Mouse (Mus musculus): ENCODE measurements around the gene Ptprd. TPM values are rescaled to one million over a fixed set of nuclear protein-coding genes. Genes with fewer than 3 reads are reported as not detected.

Ptprd gene
- polyA plus RNA-seq, 1 experiment from 2014 or later = 37.2 TPM

DNA sequence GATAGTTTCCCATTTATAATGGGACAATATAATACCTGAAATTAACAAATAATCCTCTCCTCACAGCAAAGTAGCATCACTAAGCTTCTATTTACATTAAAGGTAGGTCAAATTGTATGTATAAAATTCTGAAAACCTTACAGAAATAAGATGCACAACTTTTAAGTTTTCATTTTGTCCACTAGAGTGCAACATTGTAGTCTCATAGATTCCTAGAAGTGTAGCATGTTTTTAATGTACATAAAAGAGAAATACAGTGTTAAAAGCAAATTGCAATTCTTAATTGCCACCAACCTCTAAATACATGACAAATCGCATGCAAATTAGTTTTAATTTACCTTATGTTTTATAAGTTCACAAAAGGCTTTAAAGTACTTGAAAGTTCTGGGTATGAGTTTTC, 556.1 kb downstream of the Ptprd start:
- Histone ChIP-seq H3K4me1 (no peaks in the 10 kb centered on the region), H3K27me3 (no peaks in the 10 kb centered on the region), H3K4me3 (no peak overlapping the region), H3K4me2 (no peak overlapping the region), H3K36me3 (no peaks in the 10 kb centered on the region), H3K9me3 (no peaks in the 10 kb centered on the region), H3K27ac (no peak overlapping the region), H3K9ac (no peak overlapping the region)
- no peak for ATAC-seq (ENCODE audit: insufficient number of reproducible peaks, insufficient read depth, low FRiP score, low TSS enrichment, low read depth)
- 61% methylated on average over 1 of the region's 1 CpGs for WGBS

DNA sequence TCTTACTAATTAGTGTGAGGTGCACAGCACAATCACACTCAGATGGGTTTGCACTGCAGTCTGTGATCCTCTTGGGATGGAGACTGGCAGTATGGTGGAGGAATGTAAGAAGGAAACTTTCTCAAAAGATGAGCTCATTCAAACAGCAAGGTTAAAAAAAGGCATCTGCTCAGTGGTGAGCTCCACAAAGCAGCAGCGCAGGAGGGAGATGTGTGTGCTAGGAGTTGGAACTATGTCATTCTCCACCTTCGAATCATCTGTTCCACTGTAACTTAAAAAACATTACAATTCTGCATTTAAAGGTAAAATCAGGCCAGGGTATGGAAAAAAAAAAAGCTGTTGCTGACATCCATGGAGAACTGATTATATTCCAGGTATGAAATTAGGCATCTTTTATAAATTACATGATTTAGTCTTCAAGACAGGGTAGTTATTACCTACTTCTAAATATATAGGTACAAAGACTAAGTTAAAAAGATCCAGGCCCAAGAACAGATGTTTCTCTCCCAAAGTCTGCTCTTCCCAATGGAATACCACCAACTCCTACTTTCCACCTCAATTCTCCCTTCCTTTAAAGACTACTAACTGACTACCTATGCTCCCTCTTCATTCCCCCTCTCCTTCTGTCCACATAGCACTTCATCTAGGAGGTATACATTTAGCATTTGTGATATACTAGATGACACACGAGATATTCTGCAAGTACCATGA, 562.0 kb downstream of the Ptprd start:
- Histone ChIP-seq H3K4me1 (no peaks in the 10 kb centered on the region), H3K36me3 (no peaks in the 10 kb centered on the region), H3K4me3 (no peak overlapping the region), H3K9me3 (no peaks in the 10 kb centered on the region), H3K27ac (no peak overlapping the region), H3K27me3 (no peaks in the 10 kb centered on the region), H3K4me2 (no peak overlapping the region), H3K9ac (no peak overlapping the region)
- ATAC-seq (ENCODE audit: insufficient number of reproducible peaks, insufficient read depth, low FRiP score, low TSS enrichment, low read depth) = no peak
- whole genome bisulfite sequencing = 74% methylated on average over 3 of the region's 3 CpGs

DNA sequence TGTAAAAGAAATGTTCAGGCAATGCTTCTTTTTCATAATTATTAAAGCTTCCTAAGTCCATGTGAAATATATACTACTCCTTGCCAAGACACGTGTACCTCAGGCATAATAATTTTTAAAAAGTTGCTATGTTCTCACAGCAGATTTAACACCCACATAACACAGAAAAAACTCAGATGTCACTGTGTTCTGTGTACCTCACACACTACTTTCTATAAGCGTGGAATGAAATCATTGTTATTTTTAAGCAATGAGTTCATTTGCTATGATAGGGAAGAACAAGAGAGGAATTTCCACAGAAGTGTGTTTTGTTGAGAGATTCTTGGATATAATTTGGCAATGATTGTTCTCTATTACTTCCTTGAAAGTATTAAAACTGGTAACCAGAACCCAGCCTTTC, 562.9 kb downstream of the Ptprd start:
- H3K27ac ChIP-seq = no peak overlapping the region
- WGBS = 81% methylated on average over 2 of the region's 2 CpGs
- H3K36me3 ChIP-seq = no peaks in the 10 kb centered on the region
- H3K4me1 ChIP-seq = no peaks in the 10 kb centered on the region
- no peak for ATAC-seq (ENCODE audit: insufficient number of reproducible peaks, insufficient read depth, low FRiP score, low TSS enrichment, low read depth)
- H3K4me3 ChIP-seq = no peak overlapping the region
- H3K4me2 ChIP-seq = no peak overlapping the region
- H3K9me3 ChIP-seq = no peaks in the 10 kb centered on the region
- H3K27me3 ChIP-seq = no peaks in the 10 kb centered on the region
- H3K9ac ChIP-seq = no peak overlapping the region

DNA sequence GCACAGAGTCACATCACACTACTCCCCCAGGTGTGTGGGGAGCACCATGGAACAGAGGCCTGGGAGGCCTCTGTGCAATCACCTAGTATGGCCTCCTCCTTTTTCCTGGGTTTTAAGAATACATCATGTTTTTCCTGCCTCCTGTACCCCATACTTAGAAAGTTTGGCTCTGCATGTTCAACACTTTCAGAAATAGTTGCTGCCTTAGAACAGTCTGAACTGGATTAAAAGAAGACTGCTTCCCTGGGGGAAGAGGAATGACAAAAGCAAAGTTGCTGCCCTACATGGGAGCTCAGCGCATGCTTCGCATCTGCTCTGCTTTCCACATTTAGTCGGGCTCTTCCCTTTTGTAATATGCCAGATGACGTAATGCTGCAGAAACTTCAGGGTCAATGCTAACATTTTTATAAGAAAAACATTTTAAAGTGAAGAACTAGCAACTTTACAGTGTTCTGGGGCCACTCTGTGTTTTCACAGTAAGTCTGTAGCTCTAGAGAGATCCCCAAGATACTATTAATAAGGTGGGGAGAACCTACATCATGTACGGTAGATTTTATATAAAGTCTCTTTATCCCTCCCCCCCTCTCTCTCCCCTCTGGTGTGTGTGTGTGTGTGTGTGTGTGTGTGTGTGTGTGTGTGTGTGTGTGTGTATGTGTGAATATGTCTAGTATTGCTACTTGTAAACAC, 564.2 kb downstream of the Ptprd start:
- no peaks in the 10 kb centered on the region for H3K27me3 ChIP-seq
- no peak for ATAC-seq (ENCODE audit: insufficient number of reproducible peaks, insufficient read depth, low FRiP score, low TSS enrichment, low read depth)
- WGBS = 56% methylated on average over 5 of the region's 5 CpGs
- peak overlapping the region; percentile 4; the same call in 1 of the 2 replicates for H3K27ac ChIP-seq
- H3K36me3 ChIP-seq = no peaks in the 10 kb centered on the region
- H3K4me1 ChIP-seq = no peaks in the 10 kb centered on the region
- H3K4me3 ChIP-seq = no peak overlapping the region
- H3K9ac ChIP-seq = no peak overlapping the region
- no peak overlapping the region for H3K4me2 ChIP-seq
- no peaks in the 10 kb centered on the region for H3K9me3 ChIP-seq

DNA sequence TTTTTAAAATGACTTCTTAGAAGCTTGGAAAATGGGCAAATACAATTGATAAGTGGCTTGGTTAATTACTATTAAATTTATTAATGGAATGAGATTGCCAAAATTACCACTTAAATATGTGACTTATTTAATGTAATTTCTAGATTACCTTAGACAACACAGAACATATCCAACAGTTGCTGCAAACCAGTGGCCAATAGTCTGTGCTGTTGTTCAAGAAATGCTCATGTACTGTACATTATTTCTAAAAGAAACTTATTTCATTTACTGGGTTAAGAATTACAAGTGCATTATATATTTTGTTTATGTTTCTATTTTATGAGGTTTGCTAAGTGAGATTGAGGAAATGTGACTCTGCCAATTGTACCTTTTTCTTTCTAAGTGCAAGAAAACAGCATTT, 567.3 kb downstream of the Ptprd start:
- no peaks in the 10 kb centered on the region for H3K9me3 ChIP-seq
- ATAC-seq (ENCODE audit: insufficient number of reproducible peaks, insufficient read depth, low FRiP score, low TSS enrichment, low read depth) = no peak

DNA sequence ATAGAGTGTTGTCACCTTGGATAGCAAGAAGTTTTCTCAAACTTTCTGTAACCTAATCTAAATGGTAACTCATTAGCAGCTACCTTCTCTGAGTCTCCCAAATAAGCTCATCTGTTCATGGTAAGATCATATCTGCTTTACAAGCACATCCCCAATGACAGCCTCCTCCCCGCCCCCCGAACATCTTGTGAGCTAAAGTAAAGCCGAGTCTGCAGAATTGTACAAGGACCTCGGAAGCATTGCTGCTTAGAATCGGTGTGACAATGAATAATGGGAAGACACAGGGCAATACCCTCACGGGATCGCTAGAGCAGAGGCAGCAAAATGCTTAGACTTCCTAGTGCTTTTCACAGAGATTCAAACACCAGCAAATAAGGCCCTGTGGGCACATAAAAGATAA, 571.7 kb downstream of the Ptprd start:
- Histone ChIP-seq H3K4me2 (no peak overlapping the region), H3K9me3 (no peaks in the 10 kb centered on the region), H3K4me3 (no peak overlapping the region), H3K27me3 (no peaks in the 10 kb centered on the region), H3K9ac (no peak overlapping the region), H3K36me3 (no peaks in the 10 kb centered on the region), H3K27ac (no peak overlapping the region), H3K4me1 (no peaks in the 10 kb centered on the region)
- 70% methylated on average over 7 of the region's 7 CpGs for WGBS
- ATAC-seq (ENCODE audit: insufficient number of reproducible peaks, insufficient read depth, low FRiP score, low TSS enrichment, low read depth) = no peak

More for the DNA sequence above, 567.3 kb downstream of the Ptprd start:
- Histone ChIP-seq H3K36me3 (no peaks in the 10 kb centered on the region), H3K4me3 (no peak overlapping the region), H3K9ac (no peak overlapping the region), H3K4me2 (no peak overlapping the region), H3K4me1 (no peaks in the 10 kb centered on the region), H3K27me3 (no peaks in the 10 kb centered on the region), H3K27ac (no peak overlapping the region)

DNA sequence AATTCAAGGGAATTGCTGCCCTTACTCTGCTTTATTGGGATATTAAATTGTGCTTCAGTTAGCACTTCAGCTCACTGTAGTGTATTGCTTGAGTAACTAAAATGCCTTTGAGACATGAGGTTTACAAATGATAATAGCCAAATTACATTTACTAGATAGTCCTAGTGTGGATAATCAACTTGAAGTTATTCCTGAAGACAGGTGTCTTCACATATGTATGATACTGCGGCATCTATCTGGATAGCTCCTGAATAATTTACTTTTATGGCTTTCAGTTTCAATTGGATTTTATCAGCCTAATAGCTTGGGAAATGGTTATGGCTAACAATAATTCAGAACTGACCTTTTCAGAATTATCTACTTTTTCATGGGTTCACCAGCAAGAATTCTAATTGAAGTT, 598.6 kb downstream of the Ptprd start:
- Histone ChIP-seq H3K27me3 (no peaks in the 10 kb centered on the region), H3K9ac (no peak overlapping the region), H3K27ac (no peak overlapping the region), H3K4me3 (no peak overlapping the region), H3K4me1 (no peaks in the 10 kb centered on the region), H3K4me2 (no peak overlapping the region), H3K36me3 (no peaks in the 10 kb centered on the region), H3K9me3 (no peaks in the 10 kb centered on the region)
- WGBS = 78% methylated on average over 1 of the region's 1 CpGs
- ATAC-seq (ENCODE audit: insufficient number of reproducible peaks, insufficient read depth, low FRiP score, low TSS enrichment, low read depth) = no peak

DNA sequence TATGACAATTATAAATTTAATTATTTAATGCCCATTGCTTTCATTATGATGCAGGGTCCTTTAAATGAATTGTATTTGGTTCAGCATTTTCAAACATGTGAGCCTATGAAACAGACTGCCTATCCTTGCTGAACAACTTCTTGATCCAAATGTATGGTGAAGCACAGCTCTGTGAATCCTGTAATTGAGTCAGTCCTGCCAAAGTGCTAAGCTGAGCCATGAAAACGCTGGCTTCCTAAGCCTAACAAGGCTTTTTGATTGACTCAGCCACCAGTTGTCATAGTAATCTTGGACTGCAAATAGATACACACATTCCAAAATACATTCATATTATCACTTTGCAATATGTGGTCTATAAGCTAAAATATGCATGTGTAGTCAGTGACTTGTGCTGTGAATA, 625.1 kb downstream of the Ptprd start:
- H3K4me3 ChIP-seq = no peak overlapping the region
- H3K4me1 ChIP-seq = no peaks in the 10 kb centered on the region
- no peaks in the 10 kb centered on the region for H3K9me3 ChIP-seq
- no peaks in the 10 kb centered on the region for H3K36me3 ChIP-seq
- no peak overlapping the region for H3K9ac ChIP-seq
- H3K4me2 ChIP-seq = no peak overlapping the region
- no peak for ATAC-seq (ENCODE audit: insufficient number of reproducible peaks, insufficient read depth, low FRiP score, low TSS enrichment, low read depth)
- 76% methylated on average over 1 of the region's 1 CpGs for WGBS
- no peak overlapping the region for H3K27ac ChIP-seq
- no peaks in the 10 kb centered on the region for H3K27me3 ChIP-seq

DNA sequence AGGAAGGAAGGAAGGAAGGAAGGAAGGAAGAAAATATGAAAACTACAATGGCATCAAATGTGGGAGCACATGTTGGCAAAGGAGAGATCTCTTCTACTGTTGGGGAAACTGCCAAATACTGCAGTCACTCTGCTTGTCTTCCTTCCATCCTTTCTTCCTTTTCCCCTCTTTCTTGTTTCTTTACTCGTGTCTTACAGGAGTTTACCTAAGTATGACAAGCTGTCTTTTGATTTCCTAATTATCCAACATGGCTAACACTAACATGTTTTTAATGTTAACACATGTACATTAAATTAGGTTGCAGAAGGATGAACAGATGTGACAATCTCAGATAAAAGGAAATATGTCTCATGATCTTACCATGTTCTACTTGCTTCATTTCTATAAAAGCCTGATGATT, 625.5 kb downstream of the Ptprd start:
- H3K27ac ChIP-seq = no peak overlapping the region
- no peak overlapping the region for H3K4me2 ChIP-seq
- no peaks in the 10 kb centered on the region for H3K36me3 ChIP-seq
- no peaks in the 10 kb centered on the region for H3K27me3 ChIP-seq
- H3K4me1 ChIP-seq = no peaks in the 10 kb centered on the region
- H3K9me3 ChIP-seq = no peaks in the 10 kb centered on the region
- WGBS = 59% methylated on average over 1 of the region's 1 CpGs
- H3K9ac ChIP-seq = no peak overlapping the region
- no peak overlapping the region for H3K4me3 ChIP-seq
- ATAC-seq (ENCODE audit: insufficient number of reproducible peaks, insufficient read depth, low FRiP score, low TSS enrichment, low read depth) = no peak

DNA sequence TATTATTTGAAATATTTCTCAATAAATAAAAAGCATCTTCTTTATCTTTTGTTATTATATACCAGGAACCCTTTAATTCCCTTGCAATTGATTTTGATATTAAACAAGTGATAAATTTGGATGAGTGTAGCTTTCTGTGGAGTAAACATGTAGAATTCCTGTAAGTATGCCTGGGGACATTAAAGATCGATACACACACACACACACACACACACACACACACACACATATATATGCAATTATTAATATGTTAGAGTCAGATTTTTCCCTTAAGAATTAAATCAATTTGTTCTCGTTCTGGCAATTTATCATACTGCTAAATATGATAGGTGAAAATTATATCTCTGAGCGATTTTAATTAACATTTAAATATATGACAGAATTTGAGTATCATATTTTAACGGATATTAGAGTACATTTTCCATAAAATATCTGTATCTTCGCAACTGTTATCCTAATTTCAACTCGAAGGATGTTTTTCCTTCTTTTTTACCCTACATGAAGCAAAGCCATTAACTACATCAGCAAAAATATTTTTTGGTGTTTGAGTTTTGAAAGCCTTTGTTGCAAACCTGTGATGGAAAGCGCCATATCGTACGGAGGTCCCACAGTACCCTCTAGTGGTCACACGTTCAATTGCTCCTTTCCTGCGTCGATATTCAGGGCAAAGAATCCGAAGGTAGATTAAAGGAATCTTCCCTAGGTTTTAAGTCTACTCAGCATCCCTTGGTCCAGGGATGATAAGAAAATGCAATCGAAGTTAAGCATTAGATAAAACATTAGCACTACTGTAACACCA, 653.2 kb downstream of the Ptprd start:
- no peaks in the 10 kb centered on the region for H3K9me3 ChIP-seq
- H3K36me3 ChIP-seq = no peaks in the 10 kb centered on the region
- H3K4me3 ChIP-seq = no peak overlapping the region
- no peak for ATAC-seq (ENCODE audit: insufficient number of reproducible peaks, insufficient read depth, low FRiP score, low TSS enrichment, low read depth)
- no peak overlapping the region for H3K9ac ChIP-seq
- 20% methylated on average over 14 of the region's 14 CpGs for WGBS
- no peak overlapping the region for H3K27ac ChIP-seq
- no peaks in the 10 kb centered on the region for H3K4me1 ChIP-seq
- H3K27me3 ChIP-seq = no peaks in the 10 kb centered on the region
- no peak overlapping the region for H3K4me2 ChIP-seq

DNA sequence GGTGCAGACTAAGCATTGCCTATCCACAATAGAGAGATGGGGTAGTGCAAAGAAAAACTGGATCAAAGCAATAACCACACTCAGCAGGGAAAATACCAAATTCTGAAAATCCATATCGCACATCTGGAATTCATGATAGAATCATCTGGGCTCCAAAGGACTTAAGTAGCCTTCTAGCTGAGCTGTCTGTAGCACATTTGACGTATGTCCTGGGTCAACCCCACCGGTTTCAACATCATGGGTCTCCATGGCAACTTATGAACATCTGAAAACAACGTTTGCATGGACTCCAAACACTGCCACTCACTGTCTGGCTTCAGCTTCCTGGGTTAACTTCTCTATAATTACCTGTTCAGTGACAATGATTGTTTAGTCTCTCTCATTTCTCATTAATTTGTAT, 655.9 kb downstream of the Ptprd start:
- Histone ChIP-seq H3K4me3 (no peak overlapping the region), H3K27ac (no peak overlapping the region), H3K36me3 (no peaks in the 10 kb centered on the region), H3K4me1 (no peaks in the 10 kb centered on the region), H3K4me2 (no peak overlapping the region), H3K27me3 (no peaks in the 10 kb centered on the region), H3K9ac (no peak overlapping the region), H3K9me3 (no peaks in the 10 kb centered on the region)
- WGBS = 31% methylated on average over 4 of the region's 4 CpGs
- ATAC-seq (ENCODE audit: insufficient number of reproducible peaks, insufficient read depth, low FRiP score, low TSS enrichment, low read depth) = no peak

DNA sequence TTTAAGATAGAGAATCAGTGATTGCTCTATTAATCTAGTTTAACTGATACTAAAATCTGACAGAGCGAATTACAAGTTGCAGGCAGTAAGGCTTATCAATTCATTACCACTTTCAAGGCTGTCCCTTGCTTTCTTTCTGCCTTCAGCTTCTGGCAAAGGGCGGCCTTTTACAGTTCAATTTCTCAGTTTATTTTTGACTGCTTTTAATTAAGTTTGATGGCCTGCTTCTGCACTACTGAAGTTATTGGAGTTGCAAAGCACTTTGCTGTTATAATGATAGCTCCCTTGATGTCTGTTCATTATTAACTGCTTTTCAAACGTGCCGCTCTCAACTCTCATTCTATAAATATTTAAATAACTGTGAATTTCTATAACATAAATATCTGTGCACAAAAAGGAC, 673.9 kb downstream of the Ptprd start:
- Histone ChIP-seq H3K4me1 (no peaks in the 10 kb centered on the region), H3K9ac (no peak overlapping the region), H3K4me3 (no peak overlapping the region), H3K4me2 (no peak overlapping the region), H3K27me3 (no peaks in the 10 kb centered on the region), H3K27ac (no peak overlapping the region), H3K9me3 (no peaks in the 10 kb centered on the region), H3K36me3 (no peaks in the 10 kb centered on the region)
- ATAC-seq (ENCODE audit: insufficient number of reproducible peaks, insufficient read depth, low FRiP score, low TSS enrichment, low read depth) = no peak
- WGBS = 78% methylated on average over 4 of the region's 4 CpGs

All from embryonic facial prominence, embryonic 13.5 days (tissue).